Mouse (Mus musculus) megakaryocyte, embryonic 14.5 days (primary cell): ENCODE measurements at regions not wholly inside any gene's neighbourhood (a gene's known extent, or its start where the extent isn't known, plus 50 kb on each side); places are given as distances from the start of the nearest gene placed in this dataset.

Source experiments
- FLI1 ChIP-seq: IDR thresholded peaks from 2 replicates; pipeline ENCODE4 v1.6.1; 2012; ENCODE audit warnings: low read length, inconsistent platforms, mixed read lengths
- GATA1 ChIP-seq: IDR thresholded peaks from 3 replicates; pipeline ENCODE4 v1.6.1; 2012; ENCODE audit warnings: mixed read lengths, low read length, inconsistent platforms, borderline replicate concordance

GRCm38 (mm10) chr3:146343649-146344401, 60.6 kb upstream of the Ssx2ip start:
- no peak for TF ChIP-seq GATA1
- TF ChIP-seq FLI1, result no peak
